Mouse (Mus musculus): ENCODE results near the gene Efemp1. TPM values are rescaled to one million over a fixed set of nuclear protein-coding genes. Genes with fewer than 3 reads are reported as not detected.

The Efemp1 gene
- polyA plus RNA-seq, 1 experiment from 2014 or later, result 27.9 TPM

- Histone ChIP-seq H3K36me3 (ENCODE audit: control insufficient read depth, insufficient read depth, low read length) (no peaks in the 10 kb centered on the region), H3K27me3 (ENCODE audit: control insufficient read depth, insufficient read depth, low read length) (no peaks in the 10 kb centered on the region), H3K4me3 (ENCODE audit: low read depth, low read length) (no peak overlapping the region), H3K9ac (ENCODE audit: low read depth, low read length) (no peak overlapping the region), H3K27ac (ENCODE audit: low read depth, low read length) (no peak overlapping the region), H3K9me3 (replicated peaks; ENCODE audit: control insufficient read depth, low read length) (no peaks in the 10 kb centered on the region), H3K4me2 (no peak overlapping the region), H3K4me1 (ENCODE audit: control insufficient read depth, insufficient read depth, low read length) (no peaks in the 10 kb centered on the region)
- ATAC-seq (replicated peaks; ENCODE audit: insufficient number of reproducible peaks, low FRiP score, low TSS enrichment), result no peak
Measured at GRCm38 (mm10) chr11:28955305-28955701, 102.3 kb downstream of the Efemp1 start.

GRCm38 (mm10) chr11:28961381-28961780 lies 108.4 kb downstream of the Efemp1 start:
- Histone ChIP-seq H3K9me3 (replicated peaks; ENCODE audit: control insufficient read depth, low read length) (no peaks in the 10 kb centered on the region), H3K4me2 (no peak overlapping the region), H3K4me3 (ENCODE audit: low read depth, low read length) (no peak overlapping the region), H3K4me1 (ENCODE audit: control insufficient read depth, insufficient read depth, low read length) (no peaks in the 10 kb centered on the region), H3K36me3 (ENCODE audit: control insufficient read depth, insufficient read depth, low read length) (no peaks in the 10 kb centered on the region), H3K27me3 (ENCODE audit: control insufficient read depth, insufficient read depth, low read length) (no peaks in the 10 kb centered on the region), H3K9ac (ENCODE audit: low read depth, low read length) (no peak overlapping the region), H3K27ac (ENCODE audit: low read depth, low read length) (no peak overlapping the region)
- 80% methylated on average over 1 of the region's 1 CpGs for WGBS (ENCODE audit: insufficient replicate concordance)
- no peak for ATAC-seq (replicated peaks; ENCODE audit: insufficient number of reproducible peaks, low FRiP score, low TSS enrichment)
